Mouse (Mus musculus) frontal cortex, postnatal 14 days (tissue): ENCODE measurements around the gene Ddx3x.
"Not testable (repeated sequence)": the region's sequence is repeated elsewhere in the genome, so short reads cannot be mapped to it uniquely, and the experiment has no call there.

Source experiments
- DNase-seq, 2 experiments: peaks; one replicate each; pipeline ENCODE4 v3.0.0; 2022; ENCODE audit warnings: low spot score in 2 of 2

Gene Ddx3x

DNA sequence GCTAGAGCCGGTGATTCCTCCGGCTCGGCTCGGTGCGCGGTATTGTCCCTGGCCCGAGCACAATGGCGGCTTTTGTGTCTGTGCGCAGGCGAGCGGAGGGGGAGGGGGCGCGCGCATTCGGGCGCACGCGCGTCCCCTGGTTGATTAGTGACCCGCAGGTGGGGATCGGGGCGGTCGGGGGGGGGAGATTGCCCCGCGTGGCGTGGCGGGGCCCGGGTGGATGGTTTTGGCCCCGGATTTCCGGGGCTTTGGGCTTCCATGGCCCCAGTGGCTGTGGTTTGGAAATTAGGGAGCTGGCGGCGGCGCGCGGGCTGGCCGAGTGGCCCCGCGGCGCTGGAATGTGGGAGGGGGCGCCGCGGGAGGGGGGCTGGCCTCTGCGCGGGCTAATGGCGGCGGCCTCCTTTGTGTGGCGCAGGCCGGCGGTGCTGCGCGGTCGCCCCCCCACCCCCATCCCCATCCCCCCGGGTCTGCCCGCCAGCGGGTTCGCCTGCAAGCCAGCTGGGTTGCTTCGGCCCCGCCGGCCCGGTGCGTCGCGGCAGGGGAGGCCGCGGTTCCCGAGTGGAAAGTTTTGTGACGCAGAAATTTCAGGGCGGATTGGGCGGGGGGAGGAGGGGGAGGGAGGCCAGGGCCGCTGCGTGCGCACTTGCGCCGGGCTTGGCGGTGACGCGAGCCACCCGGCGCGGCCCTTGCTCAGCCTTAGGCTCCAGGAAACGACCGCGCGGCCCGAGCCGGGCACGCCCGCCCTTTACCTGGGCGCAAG is 739 bp downstream of the Ddx3x start:
- peak in 1 of 2 experiments; percentile 72 for DNase-seq

GRCm38 (mm10) chrX:13282089-13282850 is 1.5 kb downstream of the Ddx3x start:
- DNase-seq = no peak

GRCm38 (mm10) chrX:13285772-13286171 is 5.0 kb downstream of the Ddx3x start:
- no peak for DNase-seq

GRCm38 (mm10) chrX:13294505-13295228 is 13.9 kb downstream of the Ddx3x start:
- DNase-seq = no peak

DNA sequence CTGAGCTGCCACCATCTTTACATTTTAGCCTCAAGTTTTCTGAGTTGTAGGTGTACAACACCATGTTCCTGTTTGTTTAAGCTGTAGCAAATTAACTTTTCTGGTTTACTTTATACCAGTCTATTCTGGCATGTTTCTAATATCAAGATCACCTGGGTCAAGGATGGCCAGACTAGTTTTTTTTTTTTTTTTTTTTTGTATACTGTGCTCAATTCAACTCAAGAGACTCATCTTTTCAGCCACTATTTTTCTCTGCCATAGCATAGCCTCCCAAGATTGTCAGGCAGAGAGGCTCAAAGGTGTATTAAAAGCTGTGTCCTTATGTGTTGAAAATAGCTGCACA is 14.4 kb downstream of the Ddx3x start:
- DNase-seq = no peak

DNA sequence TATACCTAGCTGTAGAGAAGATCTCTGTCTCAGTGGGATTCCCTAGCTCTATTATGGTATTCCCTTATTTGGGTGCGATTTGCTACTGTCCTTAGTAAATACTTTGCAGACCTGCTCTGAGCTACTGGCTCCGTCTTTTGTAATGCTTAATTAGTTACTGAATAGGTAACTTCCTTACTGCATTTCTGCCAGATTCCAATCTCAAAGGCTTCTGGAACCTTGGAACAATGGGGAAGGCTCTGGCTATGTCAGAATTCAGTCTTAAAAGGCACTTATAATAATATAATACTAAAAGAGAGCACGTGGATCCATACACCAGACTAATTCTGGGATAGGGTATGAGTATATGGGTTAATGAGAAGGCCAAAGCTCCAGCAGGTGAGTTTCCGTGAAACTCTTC is 15.5 kb downstream of the Ddx3x start:
- DNase-seq = not testable (repeated sequence)

DNA sequence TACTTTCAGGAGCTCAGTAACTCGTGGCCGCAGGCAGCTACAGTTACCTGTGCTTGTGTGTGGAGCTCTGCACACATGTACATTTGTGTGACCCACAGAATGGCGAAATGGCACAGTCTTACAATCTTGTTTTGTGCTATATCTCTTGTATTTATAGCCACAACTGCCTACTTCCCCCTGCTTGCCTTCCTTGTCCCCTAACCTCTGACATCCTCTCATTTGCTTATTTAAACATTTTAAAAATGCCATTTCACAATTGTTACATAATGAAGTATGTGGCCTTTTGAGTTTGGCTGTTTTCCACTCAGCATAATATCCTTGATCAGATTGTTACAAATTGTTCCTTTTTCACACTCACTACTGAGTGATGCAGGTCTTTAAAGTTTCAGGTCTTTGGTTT is 25.4 kb downstream of the Ddx3x start:
- no peak for DNase-seq

DNA sequence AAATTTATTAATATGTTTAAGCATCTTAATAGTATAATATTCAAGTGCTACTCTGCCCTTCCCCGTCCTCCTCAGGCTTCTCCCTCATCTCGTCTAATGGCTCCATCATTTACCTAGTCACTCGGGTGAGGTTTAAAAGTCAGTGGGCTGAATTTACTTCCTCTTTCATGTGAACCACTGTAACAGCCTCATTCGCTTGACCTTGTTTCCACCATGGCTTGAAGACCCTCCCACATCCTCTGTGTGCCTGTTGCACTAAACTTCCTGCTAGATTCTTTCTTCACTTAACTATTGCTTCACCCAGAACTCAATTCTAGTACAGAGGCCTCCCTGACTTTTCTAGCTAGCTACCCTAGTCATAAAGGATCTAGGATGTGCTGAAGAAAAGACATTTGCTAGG is 30.6 kb downstream of the Ddx3x start:
- DNase-seq = no peak

DNA sequence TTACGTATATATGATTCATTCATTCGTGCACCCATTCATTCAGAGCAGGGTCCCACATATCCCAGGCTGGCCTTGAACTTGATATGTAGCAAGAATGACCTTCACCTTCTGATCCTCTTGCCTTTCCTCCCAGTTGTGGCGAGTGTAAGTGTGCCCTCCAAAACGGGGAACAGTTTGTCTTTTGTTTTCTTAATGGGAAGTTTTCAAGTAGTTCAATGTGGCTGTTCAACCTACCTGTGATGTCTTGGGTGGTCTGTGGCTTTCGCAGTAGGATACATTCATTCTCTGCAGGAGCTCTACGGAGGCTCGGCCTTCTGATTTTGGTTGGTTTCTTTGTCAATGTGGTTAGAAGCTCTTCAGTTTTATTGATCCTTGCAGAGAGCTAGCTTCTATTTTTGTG is 48.8 kb downstream of the Ddx3x start:
- no peak for DNase-seq
